Mouse (Mus musculus) gastrocnemius, postnatal 25 days (tissue): ENCODE measurements at regions not wholly inside any gene's neighbourhood (a gene's known extent, or its start where the extent isn't known, plus 50 kb on each side); places are given as distances from the start of the nearest gene placed in this dataset.

Source experiments
- DNase-seq: peaks from one replicate; pipeline ENCODE4 v3.0.0; 2022

DNA sequence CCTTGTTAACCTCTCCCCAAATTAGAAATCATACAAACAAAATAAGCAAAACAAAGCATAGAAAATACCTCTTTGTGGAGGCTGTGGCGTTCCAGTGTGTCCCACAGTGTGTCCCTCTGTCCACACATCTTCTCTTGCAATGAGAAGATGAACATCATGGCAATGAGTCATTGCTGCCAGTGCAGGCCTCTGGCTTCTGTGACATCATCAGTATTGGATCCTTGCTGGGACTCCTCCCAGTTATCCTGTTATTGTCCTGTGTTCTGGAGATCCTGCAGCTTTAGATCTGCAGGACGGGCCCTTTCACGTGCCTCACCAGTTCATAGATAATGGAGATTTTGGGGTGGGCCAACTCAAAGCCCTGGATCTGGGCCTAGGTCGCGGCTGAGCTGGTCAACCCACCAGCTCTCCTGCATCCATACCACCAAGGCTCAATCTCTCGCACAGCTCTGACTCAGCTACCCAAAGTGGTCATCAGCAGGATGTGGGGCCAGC lies 80.9 kb downstream of the Tmem212 start:
- no peak for DNase-seq

DNA sequence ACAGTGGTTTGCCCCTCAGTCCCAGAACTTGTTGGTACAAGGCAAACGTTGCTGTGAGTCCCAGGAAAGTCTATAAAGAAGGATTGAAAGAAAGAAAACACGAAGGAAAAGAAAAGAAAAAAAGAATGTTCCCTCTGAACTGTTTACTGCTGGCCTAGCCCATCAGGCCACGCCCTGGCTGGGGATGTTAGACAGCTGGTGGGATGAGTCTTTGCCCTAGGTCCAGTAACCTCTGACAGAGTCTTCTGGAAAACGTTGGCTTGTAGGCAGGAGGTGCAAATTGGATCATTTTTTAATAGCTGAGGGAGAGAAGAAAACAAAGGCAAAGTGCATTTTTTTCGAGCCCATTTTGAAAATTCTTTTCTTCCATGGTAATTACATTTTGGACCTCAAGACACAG lies 91.9 kb downstream of the Tmem212 start:
- DNase-seq = no peak

DNA sequence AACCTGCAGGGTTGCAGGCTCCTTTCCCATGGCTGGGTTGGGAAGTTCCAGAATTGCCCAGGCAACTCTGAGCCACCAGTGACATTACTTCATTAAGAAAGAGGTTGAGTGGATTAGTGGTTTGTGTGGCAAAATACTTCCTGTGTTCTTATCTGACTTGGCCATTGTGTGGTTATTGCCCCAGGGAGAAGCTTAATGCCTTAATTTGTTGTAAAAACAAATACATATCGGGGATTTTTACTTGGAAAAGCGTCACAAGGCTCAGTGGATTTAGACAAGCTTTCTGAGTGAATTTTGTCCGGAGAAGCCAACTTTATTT lies 80.5 kb upstream of the Fndc3b start:
- no peak for DNase-seq

DNA sequence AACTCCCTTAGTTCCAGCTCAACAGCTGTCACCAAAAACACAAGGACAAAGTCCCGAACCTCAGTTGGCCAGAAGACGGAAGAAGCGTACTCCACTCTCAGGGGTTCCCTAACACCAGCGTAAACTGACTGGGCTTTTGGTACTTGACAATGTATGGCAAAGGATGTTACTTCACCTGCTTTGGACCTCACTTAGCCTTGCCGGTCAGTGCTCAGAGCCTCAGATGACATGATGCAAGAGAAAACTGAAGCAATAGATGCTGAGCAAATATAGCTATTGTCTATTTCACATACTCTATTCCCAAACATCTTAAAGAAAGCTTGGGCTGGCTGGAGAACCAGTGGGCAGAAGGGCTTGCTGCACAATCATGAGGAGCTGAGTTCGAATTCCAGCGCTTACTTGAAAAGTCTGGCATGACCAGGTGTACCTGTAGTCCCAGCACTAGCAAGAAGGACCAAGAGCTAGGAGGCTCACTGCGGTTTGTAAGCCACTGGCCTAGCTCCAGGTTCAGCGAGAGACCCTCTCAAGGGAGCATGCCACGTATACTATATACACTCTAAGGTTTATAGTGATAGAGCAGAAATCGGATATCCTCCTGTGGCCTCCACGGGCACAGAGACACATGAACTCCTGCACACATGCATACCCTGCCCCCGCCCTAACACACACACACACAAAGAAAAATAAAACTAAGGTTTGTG lies 80.0 kb upstream of the Fndc3b start:
- no peak for DNase-seq

DNA sequence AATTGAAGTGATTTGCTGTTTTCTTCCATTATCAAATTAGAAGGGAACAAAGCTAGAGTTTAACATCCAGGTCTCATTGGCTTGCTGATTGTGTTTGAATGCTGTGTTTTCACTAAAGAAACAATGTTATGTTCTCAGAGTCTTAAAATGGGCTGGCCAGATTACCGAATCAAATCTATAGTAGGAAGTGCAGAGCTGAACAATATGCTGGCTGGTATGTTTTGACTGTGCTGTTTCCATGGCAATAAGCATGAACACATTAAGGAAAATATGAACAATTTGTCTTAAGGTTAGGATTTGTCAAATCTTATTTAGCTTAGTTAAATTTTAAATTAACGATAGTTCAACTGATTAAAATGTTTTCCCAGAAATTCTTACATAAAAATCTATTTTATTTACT lies 72.8 kb upstream of the Fndc3b start:
- no peak for DNase-seq

DNA sequence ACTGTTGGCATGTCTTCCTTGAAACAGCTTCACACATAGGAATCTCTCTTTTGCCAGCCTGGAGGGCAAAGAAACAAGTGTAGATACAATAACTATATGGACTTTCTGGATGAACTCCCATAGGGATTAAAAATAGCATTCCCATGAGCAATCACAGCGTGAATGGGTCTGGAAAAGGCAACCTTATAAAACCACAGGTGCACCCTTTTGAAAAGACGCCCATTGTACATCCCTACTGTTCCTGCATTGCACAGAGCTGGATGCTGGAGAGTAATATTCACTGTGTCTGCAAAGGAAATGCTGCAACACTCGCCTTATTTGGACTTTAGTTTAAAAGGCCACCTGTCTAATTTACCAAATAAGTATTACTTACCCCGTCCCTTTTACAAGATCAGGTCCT lies 72.4 kb upstream of the Fndc3b start:
- no peak for DNase-seq

DNA sequence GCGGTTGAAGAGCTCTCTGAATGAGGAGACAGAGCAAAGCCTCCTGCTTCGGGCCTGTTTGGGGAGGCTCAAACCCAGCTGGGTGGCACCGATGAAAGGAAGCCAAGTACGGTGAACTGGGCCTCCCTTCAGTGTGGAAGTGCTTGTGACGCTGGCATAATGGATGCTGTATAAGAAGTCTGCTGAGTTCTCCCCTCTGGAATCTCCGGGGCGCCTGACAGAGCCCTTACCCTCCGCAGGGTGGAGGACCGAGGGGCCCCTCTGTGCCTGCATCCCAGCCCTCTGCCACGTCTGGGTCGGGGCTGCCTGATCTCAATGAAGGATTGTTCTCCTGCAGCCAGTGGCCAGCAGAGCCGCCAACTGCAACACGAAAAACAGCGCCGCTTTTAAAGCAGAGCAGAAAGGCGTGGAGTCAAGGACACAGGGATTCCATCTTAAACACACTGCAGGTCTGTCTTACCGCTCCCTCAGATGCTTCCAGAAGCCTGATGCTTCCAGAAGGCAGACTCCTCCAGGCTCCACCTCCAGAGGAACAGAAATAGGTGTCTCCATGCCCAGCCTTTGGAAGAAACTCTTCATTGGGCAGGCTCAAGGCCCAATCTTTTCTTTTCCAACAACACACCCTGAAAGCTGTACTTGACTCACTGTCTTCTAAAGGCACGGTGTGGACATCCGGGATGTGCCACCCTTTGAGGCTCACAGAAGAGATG lies 71.1 kb upstream of the Fndc3b start:
- no peak for DNase-seq

DNA sequence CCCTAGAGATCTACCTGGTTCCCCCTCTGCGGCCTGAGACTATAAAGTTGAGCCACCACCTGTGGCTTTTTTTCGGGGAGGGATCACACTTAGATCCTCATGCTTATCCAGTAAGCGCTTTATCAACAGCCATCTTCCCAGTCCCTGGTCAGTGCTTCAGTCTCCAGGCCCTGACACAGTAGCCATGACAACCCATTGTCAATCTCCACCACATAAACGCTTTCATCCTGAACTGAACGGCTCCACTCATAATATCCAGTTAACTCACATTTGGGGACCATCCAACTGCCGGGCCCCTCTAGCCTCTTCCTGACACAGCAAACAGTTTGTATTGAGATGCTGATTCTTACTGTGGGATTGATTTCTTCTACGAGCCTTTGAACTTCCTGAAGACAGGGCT lies 68.8 kb upstream of the Fndc3b start:
- no peak for DNase-seq

DNA sequence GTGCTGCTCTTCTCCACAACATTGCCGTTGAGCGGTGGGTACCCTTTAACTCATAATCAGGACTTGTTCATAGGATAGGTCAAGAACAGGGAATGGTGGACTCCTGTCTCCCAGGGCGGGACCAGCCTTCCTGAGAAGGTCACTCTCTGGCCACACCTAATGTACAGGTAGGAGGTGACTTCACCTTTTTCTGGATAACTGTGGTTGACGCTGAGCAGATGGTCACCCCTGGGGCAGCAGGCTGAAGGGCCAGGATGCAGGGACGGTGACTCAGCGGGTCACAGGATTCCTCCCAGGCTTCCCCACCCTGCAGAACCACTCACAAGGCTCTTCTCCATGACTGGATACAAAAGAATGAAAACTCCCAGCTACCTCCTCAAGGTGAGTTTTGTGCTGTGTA lies 66.6 kb upstream of the Fndc3b start:
- no peak for DNase-seq

DNA sequence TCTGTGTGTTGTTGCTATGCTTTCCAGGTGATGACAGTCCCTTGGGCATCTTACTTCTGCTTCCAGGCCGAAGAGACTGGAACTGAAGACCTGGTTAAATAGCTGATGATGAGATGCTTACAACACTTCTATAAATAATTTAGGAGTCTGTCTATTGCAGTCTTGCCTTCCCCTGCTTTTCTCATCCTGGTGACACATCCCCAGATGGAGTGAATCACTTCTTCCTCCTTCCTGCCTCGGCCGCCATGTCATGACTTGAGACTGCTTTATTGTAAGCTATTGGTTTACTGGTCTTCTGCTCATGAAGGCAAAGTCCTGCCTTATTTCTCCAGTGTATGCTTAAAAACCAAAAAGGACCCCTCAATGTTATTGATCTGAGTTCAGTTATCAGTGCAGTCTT lies 62.1 kb upstream of the Fndc3b start:
- DNase-seq = no peak

DNA sequence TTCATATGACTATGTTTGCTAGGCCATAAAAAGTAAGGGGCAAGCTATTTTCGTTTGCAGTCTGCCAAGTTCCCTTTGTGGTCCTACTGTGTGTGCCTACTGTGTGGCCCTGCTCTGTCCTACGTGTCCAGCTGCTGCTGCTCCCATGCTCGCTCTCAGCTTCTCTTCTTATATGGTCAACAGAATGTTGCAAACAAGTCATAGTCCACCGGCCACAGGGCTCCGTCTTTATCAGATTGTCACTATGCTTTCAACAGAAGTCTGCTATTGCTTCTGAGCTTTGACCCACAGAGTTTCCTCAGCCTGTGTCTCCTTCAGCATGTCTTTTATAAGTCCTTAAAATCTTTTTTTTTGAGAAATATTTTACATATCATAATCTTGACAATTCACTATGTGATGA lies 58.3 kb upstream of the Fndc3b start:
- DNase-seq = no peak

DNA sequence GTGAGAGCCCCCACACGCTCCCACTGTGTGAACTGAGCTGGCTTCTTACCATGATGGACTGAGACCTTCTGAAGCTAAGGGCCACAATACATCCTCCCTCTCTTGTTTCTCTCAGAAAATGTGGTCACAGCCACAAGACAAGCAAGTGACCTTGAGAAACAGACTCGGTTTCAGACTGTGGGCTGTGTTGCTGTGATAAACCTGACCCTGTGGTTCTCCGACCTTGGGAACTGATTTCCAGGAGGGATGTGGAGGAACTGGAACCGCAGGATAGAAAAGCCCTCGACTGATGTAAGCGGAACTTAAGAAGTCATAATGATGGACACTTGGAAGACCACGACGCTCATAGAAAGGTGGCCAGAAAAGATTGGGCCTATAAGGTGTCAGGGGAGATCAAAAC lies 56.1 kb upstream of the Fndc3b start:
- DNase-seq = no peak

DNA sequence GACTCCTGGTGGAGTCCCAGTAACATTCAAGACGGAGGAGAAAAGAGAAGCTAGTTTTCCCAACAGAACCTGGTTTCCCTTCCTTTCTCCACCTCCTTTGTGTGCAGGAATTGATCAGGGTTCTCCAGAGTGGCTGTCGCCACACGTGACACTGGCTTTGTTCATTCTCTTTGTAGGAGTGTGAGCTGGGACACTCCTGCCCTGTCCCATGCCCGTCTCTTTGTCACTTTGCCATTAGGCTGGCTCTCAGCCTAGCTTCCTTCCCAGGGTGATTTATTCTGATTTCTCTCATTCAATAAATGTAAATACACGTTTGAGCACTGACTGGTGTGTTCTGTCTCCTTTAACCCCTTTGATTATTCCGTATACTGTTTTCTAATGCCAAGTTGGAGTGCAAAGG lies 55.3 kb upstream of the Fndc3b start:
- no peak for DNase-seq

DNA sequence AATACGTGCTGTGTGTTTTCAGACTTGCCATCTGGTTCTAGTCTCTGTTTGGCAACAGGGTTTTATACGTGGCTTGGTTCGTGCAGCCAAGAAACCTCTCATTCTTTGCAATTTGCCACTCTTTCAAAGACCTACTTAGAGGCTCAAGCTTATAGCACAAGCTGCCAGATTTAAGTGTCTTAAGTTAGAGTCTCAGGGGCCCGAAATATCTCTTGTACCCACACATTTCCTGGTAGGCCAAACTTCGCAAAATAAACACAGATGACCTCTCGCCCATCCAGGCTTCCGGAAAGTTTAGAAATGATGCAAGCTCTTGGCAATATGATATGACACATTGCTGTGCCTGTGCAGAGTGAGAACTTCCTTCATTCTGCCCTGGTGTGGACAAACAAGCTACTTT lies 54.8 kb upstream of the Fndc3b start:
- DNase-seq = peak; percentile 37

DNA sequence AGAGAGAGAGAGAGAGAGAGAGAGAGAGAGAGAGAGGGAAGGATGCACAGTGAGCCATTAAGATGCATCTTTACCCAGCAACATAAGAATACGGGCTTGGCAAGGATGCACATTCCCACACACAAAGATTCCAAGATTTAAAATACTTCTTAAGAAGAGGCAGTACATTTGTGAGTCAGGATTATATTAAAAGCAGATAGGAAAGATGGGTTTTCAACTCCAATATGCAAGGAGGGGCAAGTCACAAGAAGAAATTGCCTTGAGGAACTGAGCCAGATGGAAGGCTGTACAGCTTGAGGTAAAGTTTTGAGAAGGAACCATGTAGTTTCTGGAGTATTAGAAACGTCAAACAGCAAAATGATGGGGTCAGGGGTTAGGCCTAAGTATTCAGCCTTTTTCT lies 53.4 kb upstream of the Fndc3b start:
- DNase-seq = no peak

DNA sequence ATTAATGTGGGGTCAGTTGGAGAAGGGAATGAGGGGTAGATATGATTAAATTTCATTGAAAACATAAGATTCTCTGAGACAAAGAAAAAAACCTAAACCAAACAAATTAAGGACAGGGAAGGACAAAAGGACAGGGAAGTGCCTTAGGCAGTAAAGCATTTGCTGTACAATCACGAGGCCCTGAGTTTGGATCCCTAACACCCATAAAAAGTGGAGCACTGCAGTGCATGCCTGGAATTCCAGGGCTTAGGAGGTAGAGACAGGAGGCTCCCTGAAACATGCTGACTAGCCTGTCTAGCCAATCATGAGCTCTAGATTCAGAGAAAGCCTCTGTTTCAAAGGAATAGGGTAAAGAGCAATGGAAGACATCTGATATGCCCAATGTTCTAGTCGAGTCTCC lies 49.9 kb upstream of the Fndc3b start:
- no peak for DNase-seq
